Mouse (Mus musculus): ENCODE results near the gene Serpina3i. TPM values are rescaled to one million over a fixed set of nuclear protein-coding genes. Genes with fewer than 3 reads are reported as not detected.
A peak's percentile ranks its signal among the peaks of the same experiment; 100 is the strongest.

Serpina3i gene
- total and polyA plus RNA-seq, 3 experiments: not detected

GRCm38 (mm10) chr12:104224598-104225300 lies 38.2 kb upstream of the Serpina3i start:
- peak; percentile 58 for DNase-seq (ENCODE audit: extremely low read depth)
- Histone ChIP-seq H3K4me3 (replicated peaks in 1 of 3; ENCODE audit: low read depth in 2 of 3, low read length in 2 of 3, poor library complexity in 1 of 3) (no peak overlapping the region), H3K4me2 (ENCODE audit: insufficient read depth, low read depth, poor library complexity, severe bottlenecking) (peak overlapping the region; percentile 51; the same call in 1 of the 2 replicates), H3K4me1 (ENCODE audit: control insufficient read depth in 1 of 2, insufficient read depth in 2 of 2) (peaks cover 12 to 42% of the 10 kb centered on the region in 2 experiments; a peak in 3 of 4 replicates), H3K36me3 (replicated peaks in 1 of 2; ENCODE audit: control insufficient read depth in 1 of 2, insufficient read depth in 1 of 2, low read length in 1 of 2) (no peaks in the 10 kb centered on the region), H3K79me2 (replicated peaks; ENCODE audit: control insufficient read depth, extremely low read depth, insufficient read depth, poor library complexity, severe bottlenecking) (no peaks in the 10 kb centered on the region), H3K27ac (ENCODE audit: insufficient read depth, low read depth) (no peak overlapping the region), H3K9me3 (replicated peaks; ENCODE audit: low read length) (no peaks in the 10 kb centered on the region), H3K27me3 (replicated peaks) (no peaks in the 10 kb centered on the region), H3K9ac (ENCODE audit: insufficient read depth, low read depth) (no peak overlapping the region)
- in situ Hi-C loops (cut with MboI; ENCODE audit: low pct_ligation_motif_present, low pct_unique_long_range_greater_than_20kb, low sequenced_read_pairs): no loop called here
- TF ChIP-seq ELF1 (IDR thresholded peaks at IDR 0.05; ENCODE audit: low read depth, low read length): 0 out of 2 replicates have a peak, but pooled peaks have one; percentile 30
- TF ChIP-seq RAD21 (IDR thresholded peaks at IDR 0.05; ENCODE audit: low read depth, low read length): peak; percentile 27
- TF ChIP-seq MAZ (IDR thresholded peaks at IDR 0.05; ENCODE audit: low read depth, low read length): 0 out of 2 replicates have a peak, but pooled peaks have one; percentile 40
- TF ChIP-seq E2F4 (IDR thresholded peaks at IDR 0.05; ENCODE audit: insufficient replicate concordance, low read depth, low read length): no peak
- TF ChIP-seq TBP (conservative IDR thresholded peaks at IDR 0.05; ENCODE audit: low read depth, low read length): peak; percentile 50; the same call in 1 of the 2 replicates
- TF ChIP-seq CHD1 (IDR thresholded peaks at IDR 0.05; ENCODE audit: low read depth, low read length): 0 out of 2 replicates have a peak, but pooled peaks have one; percentile 41
- peak; percentile 58 for TF ChIP-seq BHLHE40 (IDR thresholded peaks at IDR 0.05; ENCODE audit: low read depth, low read length)
- peak; percentile 74 for TF ChIP-seq EP300 (IDR thresholded peaks at IDR 0.05; ENCODE audit: low read length)
- peak; percentile 44; the same call in 1 of the 2 replicates for TF ChIP-seq TCF12 (IDR thresholded peaks at IDR 0.05; ENCODE audit: low read depth, low read length)
- peak; percentile 39 for TF ChIP-seq ETS1 (conservative IDR thresholded peaks at IDR 0.05; ENCODE audit: low read depth, low read length)
- TF ChIP-seq USF2 (conservative IDR thresholded peaks at IDR 0.05; ENCODE audit: low read depth, low read length): no peak
- TF ChIP-seq JUN (IDR thresholded peaks at IDR 0.05; ENCODE audit: insufficient read depth, low read depth, low read length): 0 out of 2 replicates have a peak, but pooled peaks have one; percentile 14
- TF ChIP-seq RCOR1 (conservative IDR thresholded peaks at IDR 0.05; ENCODE audit: low read depth, low read length): peak; percentile 78; the same call in 1 of the 2 replicates
- TF ChIP-seq MEF2A (IDR thresholded peaks at IDR 0.05; ENCODE audit: borderline replicate concordance, low read depth, low read length): peak; percentile 62; the same call in 1 of the 2 replicates
- TF ChIP-seq SIN3A (IDR thresholded peaks at IDR 0.05; ENCODE audit: low read length): peak; percentile 51; the same call in 1 of the 2 replicates
- TF ChIP-seq IRF4 (IDR thresholded peaks at IDR 0.05; ENCODE audit: low read depth, low read length): peak; percentile 46
- no peak for TF ChIP-seq NRF1 (IDR thresholded peaks at IDR 0.05; ENCODE audit: low read depth, low read length)
- peak in 1 of 2 experiments; percentile 16; a peak in 1 of 4 replicates for TF ChIP-seq CTCF (conservative IDR thresholded peaks at IDR 0.05 in 1 of 2, IDR thresholded peaks at IDR 0.05 in 1 of 2; ENCODE audit: low read depth in 2 of 2, low read length in 2 of 2)
- TF ChIP-seq ZMIZ1 (IDR thresholded peaks at IDR 0.05; ENCODE audit: low read depth, low read length): no peak
- dilution Hi-C loops (cut with MboI; ENCODE audit: extremely low pct_ligation_motif_present, extremely low pct_unique_long_range_greater_than_20kb, low sequenced_read_pairs): no loop called here
